Mouse (Mus musculus): Measurements from ENCODE around the gene Psmb4.

DNA sequence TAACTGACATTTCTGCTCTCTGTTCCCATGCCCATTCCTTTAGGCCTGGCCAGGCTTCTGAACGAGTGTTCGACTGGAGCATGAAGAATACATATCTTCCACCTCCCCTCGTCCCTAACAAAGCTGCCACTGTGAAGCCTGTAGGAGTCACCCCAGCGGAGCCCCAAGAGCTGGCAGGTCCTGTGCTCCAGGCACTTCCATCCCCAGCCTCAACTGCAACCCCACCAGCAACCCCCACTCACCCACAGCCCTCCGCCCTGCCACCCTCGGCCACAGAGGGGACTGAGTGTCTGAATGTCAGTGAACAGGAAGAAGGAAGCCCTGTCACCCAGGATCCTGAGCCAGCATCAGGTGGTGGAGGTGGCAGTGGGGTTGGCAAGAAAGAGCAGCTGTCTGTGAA is 8.1 kb downstream of the Psmb4 start:
- TF ChIP-seq CTCF (IDR thresholded peaks at IDR 0.05; ENCODE audit: low read depth, low read length) (no peak), POLR2A (IDR thresholded peaks at IDR 0.05; ENCODE audit: borderline replicate concordance, low read depth, low read length) (no peak)

Data from bone marrow macrophage, adult 2 months (primary cell).